Mouse (Mus musculus): ENCODE measurements around the gene Tanc2.

Tanc2 gene

DNA sequence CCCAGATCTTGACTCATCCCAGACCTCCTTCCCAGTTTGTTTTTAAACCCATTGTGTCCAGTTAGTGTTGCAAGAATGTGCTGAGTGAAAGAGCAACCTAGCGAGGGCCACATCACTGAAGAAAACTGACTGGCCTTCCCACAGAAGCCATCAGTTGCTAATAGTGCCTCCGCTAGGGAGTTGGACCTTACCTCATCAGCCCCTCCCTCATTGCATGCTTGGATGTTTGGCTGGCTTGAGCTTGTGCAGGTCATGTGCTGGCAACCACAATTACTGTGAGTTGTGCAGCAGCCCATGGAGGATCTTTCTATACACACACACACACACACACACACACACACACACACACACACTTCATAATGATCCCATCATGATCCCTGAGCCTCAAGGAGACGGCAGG lies 341.6 kb downstream of the Tanc2 start:
- DNase-seq = no peak

DNA sequence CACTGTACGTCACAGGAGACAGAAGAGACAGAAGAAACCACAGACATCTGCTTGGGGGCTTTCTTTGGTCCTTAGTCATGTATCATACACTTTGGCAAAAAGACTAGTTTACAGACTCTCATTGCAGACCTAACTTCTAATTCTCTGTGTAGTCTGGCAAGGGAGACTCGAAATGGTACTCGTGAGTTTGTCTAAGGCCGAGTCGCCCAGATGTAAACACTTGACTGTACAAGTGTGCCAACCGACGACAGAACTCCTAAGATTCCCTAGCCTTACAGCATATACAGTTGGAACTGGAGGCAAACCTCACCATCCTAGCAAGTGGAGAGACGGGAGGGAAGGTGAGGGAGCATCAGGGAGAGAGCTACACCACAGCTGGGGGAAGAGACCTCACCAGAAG lies 344.0 kb downstream of the Tanc2 start:
- no peak for DNase-seq

GRCm38 (mm10) chr11:105934303-105934711 lies 344.5 kb downstream of the Tanc2 start:
- no peak for DNase-seq

DNA sequence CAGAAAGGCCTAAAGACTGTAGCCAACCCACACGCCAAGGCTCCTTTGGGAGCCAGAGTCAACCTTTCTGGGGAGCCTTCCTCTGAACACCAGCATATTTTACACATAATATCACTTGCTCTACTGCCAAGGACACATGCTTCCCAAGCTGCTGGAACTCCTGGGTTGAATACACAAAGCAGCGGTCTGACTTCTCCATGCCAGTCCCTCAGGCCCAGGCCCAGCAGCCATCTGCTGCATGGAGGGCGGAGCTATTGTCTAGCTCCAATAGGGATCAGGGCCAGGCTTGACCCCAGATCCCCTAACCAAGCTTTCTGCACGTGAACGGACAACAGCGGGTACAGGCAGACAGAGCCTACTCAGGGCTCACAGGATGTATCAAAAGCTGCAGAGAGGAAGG lies 345.0 kb downstream of the Tanc2 start:
- no peak for DNase-seq

- no peak for DNase-seq
These were observed 345.7 kb downstream of the Tanc2 start for GRCm38 (mm10) chr11:105935496-105935895.

GRCm38 (mm10) chr11:105936200-105936599 lies 346.4 kb downstream of the Tanc2 start:
- DNase-seq = peak; percentile 35

- no peak for DNase-seq
These were observed 347.2 kb downstream of the Tanc2 start for GRCm38 (mm10) chr11:105936974-105937373.

- DNase-seq = no peak
These were observed 349.0 kb downstream of the Tanc2 start for GRCm38 (mm10) chr11:105938771-105939170.

- DNase-seq = no peak
These were observed 352.2 kb downstream of the Tanc2 start for GRCm38 (mm10) chr11:105941973-105942372.

DNA sequence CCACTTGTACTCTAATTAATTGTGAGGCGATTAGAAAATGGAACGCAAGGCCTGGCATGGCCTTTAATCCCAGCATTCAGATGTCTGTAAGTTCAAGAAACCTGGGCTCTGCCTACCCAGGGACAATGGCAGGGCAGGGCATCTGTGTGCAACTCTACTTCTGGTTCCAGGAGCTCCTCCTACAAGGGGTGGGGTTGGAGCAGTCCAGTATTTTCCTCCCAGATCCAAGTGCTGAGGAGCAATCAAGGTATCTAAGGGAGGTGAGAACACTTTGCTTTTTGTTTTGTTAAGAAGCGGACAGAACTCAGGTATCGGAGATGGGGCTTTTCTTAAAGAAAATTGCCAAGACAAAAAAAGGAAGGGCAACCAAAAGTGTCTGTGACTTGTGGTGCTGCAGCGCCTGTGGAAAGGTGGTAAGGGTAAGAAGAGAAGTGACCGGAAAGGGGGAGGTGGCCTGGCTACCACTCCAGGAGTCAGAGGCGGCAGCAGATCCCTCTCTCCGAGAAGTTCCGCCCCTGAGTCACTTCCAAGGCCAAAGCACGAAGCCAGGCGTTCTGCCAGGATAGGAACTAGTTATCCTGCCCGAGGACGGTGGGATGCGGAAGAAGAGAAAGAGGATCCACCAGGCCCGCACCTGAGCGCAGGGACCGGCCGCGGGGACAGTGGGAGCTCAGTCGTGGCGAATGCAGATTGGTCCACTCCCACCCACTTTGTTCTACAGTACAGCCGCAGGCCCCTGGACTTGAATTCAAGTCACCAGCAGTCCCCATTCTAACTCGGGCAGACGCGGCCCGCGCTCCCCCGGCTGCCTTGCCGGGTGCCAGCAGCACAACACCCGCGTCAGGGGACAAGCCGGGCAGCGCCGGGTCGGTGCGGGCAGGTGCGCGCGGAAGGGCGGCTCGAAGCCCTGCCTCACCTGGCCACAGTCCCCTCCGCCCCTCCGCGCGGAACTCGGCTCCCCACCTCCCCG lies 353.6 kb downstream of the Tanc2 start:
- peak; percentile 48 for DNase-seq

DNA sequence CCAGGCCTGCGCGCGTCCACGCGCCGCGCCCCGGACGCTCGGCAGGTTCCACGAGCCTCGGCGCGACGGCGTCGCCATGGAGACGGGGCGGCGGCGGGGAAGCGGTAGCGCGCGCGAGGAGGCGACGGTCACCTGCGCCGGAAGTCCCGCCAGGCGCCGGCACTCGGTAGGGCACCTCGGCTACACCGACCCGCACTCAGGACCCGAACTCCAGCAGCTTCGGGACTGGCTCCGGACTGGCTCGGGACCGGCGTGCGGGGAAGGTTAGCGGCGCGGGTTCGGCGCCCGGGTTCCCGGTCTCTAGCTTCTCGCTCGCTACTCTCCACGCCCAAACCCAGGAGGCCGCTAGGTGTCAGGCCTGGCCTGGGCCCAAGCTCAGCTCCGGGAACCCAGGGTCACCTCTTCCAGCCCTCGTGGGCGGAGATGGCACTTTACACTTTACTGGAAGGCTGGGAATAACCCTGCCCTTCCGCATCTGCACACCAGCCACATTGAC lies 354.4 kb downstream of the Tanc2 start:
- DNase-seq = peak; percentile 86

DNA sequence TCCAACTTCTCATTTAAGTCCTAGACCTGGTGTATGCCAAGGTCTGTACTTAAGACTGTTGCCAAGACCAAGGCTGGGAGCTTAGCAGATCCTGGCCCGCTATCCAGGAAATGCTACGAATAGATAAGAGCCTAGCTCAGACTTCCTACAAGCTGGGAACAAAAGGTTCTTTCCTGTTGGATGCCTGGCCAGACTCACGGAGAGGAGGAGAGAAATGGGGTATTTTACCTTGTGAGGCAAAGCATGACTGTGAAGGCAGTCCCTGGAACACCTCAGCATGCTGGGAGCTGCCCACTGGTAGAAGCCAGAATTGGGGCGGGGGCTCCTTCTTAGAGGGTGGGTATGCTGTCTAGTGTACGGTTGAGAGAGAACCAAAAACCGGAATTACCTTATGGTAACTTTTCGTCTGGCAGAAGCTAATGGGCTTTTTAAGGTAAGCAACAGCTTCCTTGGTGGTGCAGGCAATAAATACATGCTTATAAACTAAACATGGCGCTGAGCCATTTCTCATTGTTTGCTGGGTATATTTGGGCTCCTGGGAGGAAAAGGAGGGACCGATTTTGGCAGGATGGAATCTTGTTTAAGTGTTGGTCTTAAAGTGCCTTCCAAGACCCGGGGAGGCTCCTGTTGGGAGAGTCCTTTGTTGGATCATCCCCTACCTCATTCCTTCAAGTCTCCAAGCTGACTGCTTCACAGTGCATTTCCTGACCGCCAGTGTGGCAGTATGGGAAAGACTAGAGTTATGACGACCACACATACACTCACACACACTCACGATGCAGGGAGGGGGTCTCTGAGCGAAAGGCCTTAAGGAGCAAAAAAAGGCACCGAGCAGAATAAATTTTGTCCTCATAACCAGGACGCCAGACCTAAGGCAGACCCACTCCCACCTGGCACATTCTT lies 355.2 kb downstream of the Tanc2 start:
- DNase-seq = peak; percentile 41

DNA sequence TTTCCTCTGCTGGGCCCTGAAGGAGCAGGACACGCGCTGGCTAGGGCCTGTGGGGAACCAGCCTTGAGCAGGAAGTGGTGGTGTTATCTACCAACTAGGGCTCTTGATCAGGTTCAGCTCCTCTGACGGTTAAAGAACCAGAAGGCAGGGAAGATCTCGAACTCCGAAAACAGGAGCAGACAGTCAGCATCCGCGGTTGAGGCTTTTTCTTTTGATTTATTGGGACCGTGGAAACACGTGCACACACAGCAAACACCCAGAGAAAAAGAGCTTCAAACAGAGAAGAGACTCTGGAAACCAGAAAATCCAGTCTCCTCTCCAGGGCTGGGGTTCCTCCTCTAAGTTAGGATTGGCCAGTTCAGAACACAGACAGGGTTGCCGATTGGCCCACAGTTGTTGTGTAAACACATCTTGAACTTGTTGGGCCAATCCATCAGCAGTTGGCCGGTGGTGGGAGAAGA lies 356.9 kb downstream of the Tanc2 start:
- no peak for DNase-seq

DNA sequence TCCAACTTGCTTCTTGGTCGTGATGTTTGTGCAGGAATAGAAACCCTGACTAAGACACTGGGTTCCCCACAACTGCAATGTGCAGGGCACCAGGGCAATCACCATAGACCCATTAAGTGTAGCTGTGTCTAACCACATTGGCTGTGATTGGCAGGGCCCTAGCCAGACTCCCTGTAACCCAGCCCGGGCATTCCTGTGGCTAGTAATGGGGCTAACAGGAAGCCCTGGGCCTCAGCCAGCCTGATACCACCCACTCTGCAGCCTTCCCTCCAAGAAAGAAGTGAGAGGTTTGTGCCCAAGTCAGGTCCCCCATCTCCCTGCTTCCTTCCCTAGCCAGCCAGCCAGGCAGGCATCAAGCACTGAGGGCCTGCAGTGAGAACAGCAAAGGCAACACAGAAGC lies 358.5 kb downstream of the Tanc2 start:
- no peak for DNase-seq

DNA sequence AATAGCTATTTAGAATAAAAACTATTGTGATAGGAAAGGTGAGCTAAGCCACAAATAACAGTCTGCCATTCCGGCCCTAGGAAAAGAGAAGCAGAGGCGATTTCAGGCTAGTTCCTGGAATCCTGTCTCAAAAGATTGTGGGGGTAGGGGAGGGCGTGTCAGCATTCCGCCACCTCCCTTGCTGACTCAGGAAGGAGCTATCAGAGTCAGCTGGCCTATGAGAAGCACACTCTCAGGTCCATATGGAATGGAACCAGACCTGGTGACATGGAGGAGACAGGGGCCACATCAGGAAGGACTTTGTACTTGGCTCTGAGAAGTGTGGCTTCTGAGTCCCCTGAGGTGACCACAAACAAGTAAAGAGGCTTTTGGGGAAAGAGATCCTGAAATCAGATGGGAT lies 360.7 kb downstream of the Tanc2 start:
- peak; percentile 11 for DNase-seq

- DNase-seq = peak; percentile 62
These were observed 361.8 kb downstream of the Tanc2 start for GRCm38 (mm10) chr11:105951601-105952044.

DNA sequence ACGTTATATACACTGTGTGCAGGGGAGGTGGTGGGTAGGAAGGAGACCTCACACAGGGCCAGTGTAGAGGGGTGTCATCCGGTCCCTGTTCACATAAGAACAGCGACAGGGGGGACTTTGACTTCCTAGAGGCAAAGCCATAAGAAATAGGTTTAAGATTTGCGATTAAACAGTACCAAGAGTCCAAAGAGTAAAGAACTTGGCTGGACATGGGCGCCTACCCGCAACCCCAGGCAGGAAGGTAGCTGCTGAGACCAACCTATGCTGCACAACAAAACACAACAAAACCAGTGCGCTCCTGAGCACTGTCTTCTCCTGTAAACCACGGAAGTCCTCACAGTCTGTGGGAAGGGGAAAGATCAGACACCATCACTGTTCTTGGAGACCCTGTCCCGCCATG lies 362.3 kb downstream of the Tanc2 start:
- peak; percentile 35 for DNase-seq

DNA sequence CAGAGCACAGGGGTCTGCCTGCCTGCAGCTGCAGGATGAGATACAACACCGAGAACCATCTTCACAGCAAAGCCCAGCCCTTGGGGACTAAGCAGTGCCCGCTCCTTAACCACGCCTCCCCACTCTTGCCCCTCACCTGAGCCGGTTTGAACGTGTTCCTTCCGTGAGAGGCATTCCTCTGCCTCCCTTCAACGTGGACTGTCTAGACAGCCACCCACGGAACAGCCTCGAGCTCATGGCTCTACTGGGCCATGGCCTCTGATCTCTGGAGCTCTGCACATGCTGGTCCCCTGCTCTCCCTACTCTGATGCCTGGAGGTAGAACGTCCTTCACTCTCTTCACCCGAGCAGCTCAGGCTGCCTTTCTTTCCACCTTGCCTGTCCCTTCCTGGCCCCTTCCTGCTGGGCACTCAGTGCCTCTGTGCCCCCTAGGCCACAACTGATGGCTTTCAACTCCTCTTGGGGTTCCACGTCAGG lies 363.2 kb downstream of the Tanc2 start, which contains the start of gene Cyb561:
Gene Cyb561 (minus strand): TSS at position 426 of the 476 bp plus-strand sequence.
- DNase-seq = no peak

DNA sequence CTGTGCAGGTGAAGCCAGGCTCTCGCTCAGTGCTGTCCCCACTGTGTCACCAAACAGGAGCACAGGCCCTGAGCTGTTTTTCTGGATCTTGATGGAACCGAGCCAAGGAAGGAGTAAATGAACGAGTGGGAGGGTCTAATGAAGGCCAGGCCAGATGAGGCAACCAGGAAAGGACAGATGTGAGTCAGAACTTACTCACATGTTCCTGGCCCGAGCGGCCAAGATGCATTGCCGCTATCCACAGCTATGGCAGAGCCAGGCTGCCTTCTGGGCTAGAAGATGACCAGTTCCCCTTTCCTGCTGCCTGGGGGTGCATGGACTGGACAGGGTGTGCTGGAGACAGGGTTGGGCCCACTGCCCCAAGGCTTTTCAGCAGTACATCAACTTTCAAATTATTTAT lies 363.6 kb downstream of the Tanc2 start:
- no peak for DNase-seq

DNA sequence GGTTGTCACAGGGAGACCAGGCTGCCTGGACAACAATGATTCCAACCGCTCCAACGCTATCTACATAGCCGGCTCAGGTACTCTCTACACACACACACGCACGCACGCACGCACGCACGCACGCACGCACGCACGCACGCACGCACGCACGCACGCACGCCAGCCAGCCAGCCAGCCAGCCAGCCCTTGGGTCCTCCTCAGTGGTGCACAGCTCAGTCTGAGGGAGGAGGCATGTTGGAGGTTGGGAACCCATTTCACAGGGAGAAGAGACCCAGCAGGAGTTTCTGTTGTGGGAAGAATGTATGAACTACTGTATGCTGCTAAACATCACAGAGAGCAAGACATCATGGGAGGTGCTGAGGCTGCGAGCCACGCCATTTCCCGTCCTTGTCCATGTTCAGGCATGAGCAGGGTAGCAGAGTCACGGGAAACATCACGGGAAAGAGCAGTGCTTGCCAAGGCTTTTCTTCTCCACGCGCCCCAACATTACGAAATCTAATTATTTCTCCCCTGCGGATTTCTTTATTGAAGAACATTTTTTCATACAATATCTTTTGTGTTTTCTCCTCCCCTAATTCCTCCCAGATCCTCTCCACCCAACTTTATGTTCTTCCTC lies 366.1 kb downstream of the Tanc2 start:
- no peak for DNase-seq

GRCm38 (mm10) chr11:105957501-105957900 lies 367.7 kb downstream of the Tanc2 start:
- DNase-seq = no peak

DNA sequence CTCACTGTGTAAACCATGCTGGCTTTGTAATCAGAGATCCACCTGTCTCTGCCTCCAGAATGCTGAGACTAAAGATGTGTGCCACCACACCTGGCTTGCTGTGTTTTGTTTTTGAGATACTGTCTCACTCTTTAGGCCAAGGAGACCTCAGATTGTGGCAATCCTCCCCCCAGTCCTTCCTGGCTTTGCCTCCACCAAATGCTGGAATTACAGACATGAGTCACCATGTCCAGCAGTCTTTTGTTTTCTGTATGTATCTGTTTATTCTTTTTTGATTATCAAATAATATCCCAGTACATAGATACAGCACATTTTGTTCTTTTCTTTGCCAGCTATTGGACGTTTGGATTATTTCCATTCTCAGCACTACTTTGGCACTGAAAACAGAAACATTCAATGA lies 368.8 kb downstream of the Tanc2 start:
- no peak for DNase-seq

DNA sequence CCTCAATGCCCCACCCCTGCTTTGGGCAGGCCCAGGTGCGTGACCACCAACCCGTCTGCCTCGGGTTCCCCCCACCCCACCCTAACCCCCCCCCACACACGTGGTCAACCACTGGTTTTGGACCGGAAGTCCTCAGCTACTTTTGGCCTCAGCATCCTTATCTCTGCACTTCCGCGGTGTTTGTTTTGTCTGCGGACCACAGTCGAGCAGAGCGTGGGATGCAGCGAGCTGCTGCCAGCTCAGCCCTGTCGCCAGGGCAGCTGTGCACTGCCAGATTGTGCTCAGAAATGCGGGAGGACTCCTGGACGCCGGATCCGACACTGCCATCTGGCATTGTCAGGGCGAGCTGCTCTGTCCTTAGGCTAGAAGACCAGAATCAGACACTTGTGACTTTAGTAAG lies 369.6 kb downstream of the Tanc2 start:
- DNase-seq = no peak

Measured in kidney, adult 18-20 months (tissue).